Mouse (Mus musculus): ENCODE measurements around the gene Cela3b. TPM values are rescaled to one million over a fixed set of nuclear protein-coding genes. Genes with fewer than 3 reads are reported as not detected.

Cela3b gene
- polyA plus RNA-seq, 1 experiment, result 0.94 TPM

- WGBS, result 78% methylated on average over 10 of the region's 10 CpGs
- DNase-seq (ENCODE audit: low read depth, low spot score), result no peak
Measured at GRCm38 (mm10) chr4:137379713-137380255, 50.6 kb downstream of the Cela3b start.

GRCm38 (mm10) chr4:137379085-137379484, 51.3 kb downstream of the Cela3b start:
- 95% methylated on average over 3 of the region's 3 CpGs for WGBS
- no peak for DNase-seq (ENCODE audit: low read depth, low spot score)

- DNase-seq (ENCODE audit: low read depth, low spot score), result no peak
- 81% methylated on average over 4 of the region's 4 CpGs for WGBS
Measured at GRCm38 (mm10) chr4:137377526-137378304, 52.6 kb downstream of the Cela3b start.

DNA sequence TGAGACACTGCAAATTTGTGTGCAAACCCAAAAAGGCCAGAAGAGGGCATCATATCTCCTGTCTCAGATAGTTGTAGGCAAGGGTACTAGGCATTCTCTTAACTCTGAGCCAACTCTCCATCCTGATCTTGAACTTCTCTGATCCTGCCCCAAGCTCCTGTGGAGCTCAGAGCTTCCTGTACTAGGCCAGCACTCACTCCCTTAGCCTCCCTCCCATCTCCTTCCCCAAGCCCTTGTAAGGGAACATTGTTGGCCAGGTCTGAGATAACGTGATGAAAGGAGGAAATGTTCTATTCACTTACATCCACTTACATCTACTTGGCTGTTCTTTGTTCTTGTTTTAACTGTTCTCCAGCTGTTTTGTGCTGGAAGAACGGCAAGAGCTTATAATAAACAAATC, 53.6 kb downstream of the Cela3b start:
- DNase-seq (ENCODE audit: low read depth, low spot score), result no peak
- 67% methylated on average over 2 of the region's 2 CpGs for WGBS

GRCm38 (mm10) chr4:137375314-137376278, 54.7 kb downstream of the Cela3b start:
- DNase-seq (ENCODE audit: low read depth, low spot score), result no peak
- WGBS, result 71% methylated on average over 19 of the region's 19 CpGs

DNA sequence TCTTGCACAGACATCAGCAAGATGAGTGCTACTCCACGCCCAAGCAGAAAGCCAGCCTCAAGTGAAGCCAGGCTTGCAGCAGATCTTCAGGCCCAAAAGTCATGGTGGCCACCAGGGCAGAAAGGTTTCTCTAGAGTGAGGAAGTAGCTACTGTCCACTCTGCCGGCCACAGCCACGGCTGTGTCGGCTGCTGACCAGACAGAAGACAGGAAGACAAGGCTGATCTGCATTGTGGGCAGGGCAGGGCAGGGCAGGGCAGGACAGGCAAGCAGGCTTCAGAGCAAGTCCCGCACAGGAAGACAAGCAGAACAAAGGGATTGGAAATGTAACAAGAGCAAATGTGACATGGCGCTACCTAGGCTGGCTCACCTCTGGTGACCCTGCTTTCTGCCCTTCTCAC, 56.6 kb downstream of the Cela3b start:
- DNase-seq (ENCODE audit: low read depth, low spot score), result no peak
- 44% methylated on average over 6 of the region's 6 CpGs for WGBS

GRCm38 (mm10) chr4:137371596-137372523, 58.5 kb downstream of the Cela3b start:
- WGBS, result 36% methylated on average over 16 of the region's 16 CpGs
- no peak for DNase-seq (ENCODE audit: low read depth, low spot score)

Other genes starting within 250 kb of the Cela3b start
- gene Wnt4, start 153.1 kb downstream of the Cela3b start, polyA plus RNA-seq (2012; rRNA removed), result 3.4 and 3.5 TPM in 2 replicates
- 122 and 127 TPM in 2 replicates for gene Cdc42, start 72.8 kb downstream of the Cela3b start, polyA plus RNA-seq (2012; rRNA removed)
- not detected in 2 replicates for gene Cela3a, start 20.7 kb downstream of the Cela3b start, polyA plus RNA-seq (2012; rRNA removed)
- not detected in 2 replicates for gene 1700013G24Rik, start 22.7 kb upstream of the Cela3b start, polyA plus RNA-seq (2012; rRNA removed)
- gene Hspg2, start 38.2 kb upstream of the Cela3b start, polyA plus RNA-seq (2012; rRNA removed), result 19.7 and 22.8 TPM in 2 replicates
- gene Ldlrad2, start 144.0 kb upstream of the Cela3b start, polyA plus RNA-seq (2012; rRNA removed), result not detected in 2 replicates
- 27.2 and 39.0 TPM in 2 replicates for gene Usp48, start 163.2 kb upstream of the Cela3b start, polyA plus RNA-seq (2012; rRNA removed)
- gene Rap1gap, start 234.2 kb upstream of the Cela3b start, polyA plus RNA-seq (2012; rRNA removed), result 42.8 and 45.2 TPM in 2 replicates